In genomic region chr14:61309593-61309992, GRCm38 (mm10) we compare ENCODE assay signal across 9 mouse cellular contexts. TPM values are rescaled to one million over a fixed set of nuclear protein-coding genes. Genes with fewer than 3 reads are reported as not detected.
DNase-seq lines count a peak whose midpoint lies in the region; ATAC-seq and TF ChIP-seq lines count a peak whose summit lies in the region.
"Had no signal": no experiment of that assay in that cellular context is flagged by ENCODE, and none has a peak within 500 bp of the region (broad histone marks: within the 10 kb centered on the region; RNA-seq: fewer than 3 reads in every experiment).

Arl11 (plus strand) TSS chr14:61309753.

- no peak within 1 kb of the TSS for H3K9ac ChIP-seq in heart, adult 2 months (ENCODE audit: low read depth, low read length)
- no peak within 1 kb of the TSS for H3K9ac ChIP-seq in liver, embryonic 16.5 days (ENCODE audit: low read depth, low read length)
- H3K9ac ChIP-seq in forebrain, embryonic 13.5 days = no peak within 1 kb of the TSS

- H3K4me3 ChIP-seq in heart, adult 2 months = no peak within 1 kb of the TSS
- no peak within 1 kb of the TSS for H3K4me3 ChIP-seq in heart, embryonic 10.5 days
- peak within 1 kb of the TSS; percentile 31 for H3K4me3 ChIP-seq in liver, embryonic 16.5 days (ENCODE audit: low read depth, low read length)
- no peak within 1 kb of the TSS for H3K4me3 ChIP-seq in forebrain, embryonic 13.5 days

- no peaks in the 10 kb centered on the region for H3K27me3 ChIP-seq in heart, adult 2 months (ENCODE audit: control insufficient read depth, insufficient read depth, low read length)
- no peaks in the 10 kb centered on the region for H3K27me3 ChIP-seq in heart, embryonic 10.5 days (ENCODE audit: insufficient read depth, poor library complexity, severe bottlenecking)
- H3K27me3 ChIP-seq in liver, embryonic 16.5 days (ENCODE audit: control insufficient read depth, insufficient read depth, low read depth, low read length) = no peaks in the 10 kb centered on the region
- H3K27me3 ChIP-seq in forebrain, embryonic 13.5 days = no peaks in the 10 kb centered on the region

- H3K4me2 ChIP-seq in liver, embryonic 16.5 days (ENCODE audit: low read depth, low read length) = peak within 1 kb of the TSS; percentile 41
- no peak within 1 kb of the TSS for H3K4me2 ChIP-seq in forebrain, embryonic 13.5 days

- no peak for TF ChIP-seq POLR2A in heart, adult 2 months (IDR thresholded peaks at IDR 0.05; ENCODE audit: insufficient read depth, low read depth, low read length)

- intact Hi-C loops in heart, adult 2 months (cut with DNase I) = no loop called here

- H3K4me1 ChIP-seq in heart, adult 2 months (ENCODE audit: control insufficient read depth, insufficient read depth, low read length) = no peaks in the 10 kb centered on the region
- H3K4me1 ChIP-seq in heart, embryonic 10.5 days = peaks cover 17% of the 10 kb centered on the region; the same call in 1 of the 2 replicates
- H3K4me1 ChIP-seq in liver, embryonic 16.5 days (ENCODE audit: control insufficient read depth, low read depth, low read length) = no peaks in the 10 kb centered on the region
- peaks cover 5% of the 10 kb centered on the region for H3K4me1 ChIP-seq in forebrain, embryonic 13.5 days

- H3K79me2 ChIP-seq in heart, adult 2 months (replicated peaks; ENCODE audit: control insufficient read depth, insufficient read depth, low read length) = no peaks in the 10 kb centered on the region

- WGBS in heart, adult 2 months = 46% methylated on average over 6 of the region's 6 CpGs
- 52% methylated on average over 6 of the region's 6 CpGs for WGBS in heart, embryonic 10.5 days
- 26% methylated on average over 6 of the region's 6 CpGs for WGBS in liver, embryonic 16.5 days (ENCODE audit: insufficient replicate concordance)
- WGBS in forebrain, embryonic 13.5 days = 74% methylated on average over 6 of the region's 6 CpGs

- no peak for TF ChIP-seq CTCF in heart, adult 2 months (IDR thresholded peaks at IDR 0.05)

- DNase-seq in heart, adult 2 months = peak; percentile 19 to 56
- DNase-seq in heart, embryonic 10.5 days (ENCODE audit: low spot score) = no peak
- DNase-seq in c-Kit-positive CD71-negative TER-119-negative erythroid progenitor cells, embryonic 14.5 days (ENCODE audit: low read depth) = peak; percentile 41
- DNase-seq in right cerebral cortex, adult 2 months (ENCODE audit: low spot score in 2 of 2) = no peak
- DNase-seq in embryo, embryonic 11 days = no peak
- DNase-seq: gastrocnemius, postnatal 14 days had no signal

- H3K36me3 ChIP-seq in heart, adult 2 months (ENCODE audit: control insufficient read depth, insufficient read depth, low read length) = no peaks in the 10 kb centered on the region
- H3K36me3 ChIP-seq in heart, embryonic 10.5 days = no peaks in the 10 kb centered on the region
- no peaks in the 10 kb centered on the region for H3K36me3 ChIP-seq in liver, embryonic 16.5 days (ENCODE audit: control insufficient read depth, insufficient read depth)
- no peaks in the 10 kb centered on the region for H3K36me3 ChIP-seq in forebrain, embryonic 13.5 days (ENCODE audit: poor library complexity, severe bottlenecking)

- TF ChIP-seq EP300 in heart, adult 2 months (IDR thresholded peaks at IDR 0.05; ENCODE audit: insufficient read depth, low read depth, low read length) = no peak

- H3K9me3 ChIP-seq in heart, embryonic 10.5 days = no peaks in the 10 kb centered on the region
- H3K9me3 ChIP-seq in liver, embryonic 16.5 days (replicated peaks; ENCODE audit: control insufficient read depth, low read length) = no peaks in the 10 kb centered on the region
- H3K9me3 ChIP-seq in forebrain, embryonic 13.5 days (replicated peaks) = no peaks in the 10 kb centered on the region

- peak; percentile 55 for ATAC-seq in liver, embryonic 16.5 days (ENCODE audit: low read depth)
- ATAC-seq in neutrophil, adult 5-6 weeks (ENCODE audit: extremely low read depth, insufficient number of reproducible peaks, low FRiP score, poor library complexity, severe bottlenecking) = peak; percentile 89
- no peak for ATAC-seq in forebrain, embryonic 13.5 days

- H3K27ac ChIP-seq in heart, adult 2 months = no peak within 1 kb of the TSS
- no peak within 1 kb of the TSS for H3K27ac ChIP-seq in heart, embryonic 10.5 days
- H3K27ac ChIP-seq in liver, embryonic 16.5 days (ENCODE audit: low read length) = peak within 1 kb of the TSS; percentile 70
- no peak within 1 kb of the TSS for H3K27ac ChIP-seq in forebrain, embryonic 13.5 days

RNA-seq across cellular contexts. Expression of gene Arl11, which starts in this region (rescaled TPM):
- under 1 TPM; 0.42 to 0.75 TPM for total RNA-seq in heart, adult 2 months (2021)
- 0.80 and 0.85 TPM in 2 replicates for polyA plus RNA-seq in heart, adult 2 months (2012; rRNA removed)
- polyA plus RNA-seq in heart, embryonic 10.5 days (2016; fragmentation: Nextera tagmentation; extraction: Ambion mirVana) = 0.12 and 0.29 TPM in 2 replicates
- polyA plus RNA-seq in liver, embryonic 16.5 days (2015; fragmentation: Nextera tagmentation; extraction: Ambion mirVana) = 2.1 TPM in 2 replicates
- 8.3 and 10.1 TPM in 2 replicates for total RNA-seq in neutrophil, adult 5-6 weeks (2017)
- 0.31 and 0.59 TPM in 2 replicates for polyA plus RNA-seq in forebrain, embryonic 13.5 days (2015; fragmentation: Nextera tagmentation; extraction: Ambion mirVana)

Comparison
In these comparisons a context has a peak if more than half of its experiments do, and no peak if none do; other contexts are left out.
1. Peak in DNase-seq in heart, adult 2 months; RNA of the gene not detected or under 1 TPM.